Mouse (Mus musculus) spleen, adult 12 weeks (tissue): ENCODE data around the gene Stx6.

Experiments
- DNase-seq: peaks from one replicate; pipeline ENCODE4 v3.0.0; 2022; ENCODE audit warnings: low spot score

The Stx6 gene

GRCm38 (mm10) chr1:155158141-155158969 lies at the start of gene Stx6:
Gene Stx6 (plus strand): TSS chr1:155158715.
- peak; percentile 97 for DNase-seq

- DNase-seq, result no peak
These were observed 48.8 kb upstream of the Stx6 start for GRCm38 (mm10) chr1:155109387-155110350.

GRCm38 (mm10) chr1:155111491-155111890 lies 47.0 kb upstream of the Stx6 start:
- DNase-seq, result no peak

- no peak for DNase-seq
These were observed 46.4 kb upstream of the Stx6 start for GRCm38 (mm10) chr1:155112118-155112517.

- DNase-seq, result no peak
These were observed 45.6 kb upstream of the Stx6 start for GRCm38 (mm10) chr1:155112875-155113274.

- DNase-seq, result no peak
These were observed 44.6 kb upstream of the Stx6 start for GRCm38 (mm10) chr1:155113946-155114345.

- DNase-seq, result no peak
These were observed 38.8 kb upstream of the Stx6 start for GRCm38 (mm10) chr1:155119719-155120118.

GRCm38 (mm10) chr1:155121977-155122939 lies 36.3 kb upstream of the Stx6 start:
- DNase-seq, result no peak

- DNase-seq, result no peak
These were observed 34.1 kb upstream of the Stx6 start for GRCm38 (mm10) chr1:155124397-155124796.

- no peak for DNase-seq
These were observed 31.8 kb upstream of the Stx6 start for GRCm38 (mm10) chr1:155126716-155127115.

GRCm38 (mm10) chr1:155127429-155127934 lies 31.0 kb upstream of the Stx6 start:
- DNase-seq, result no peak

GRCm38 (mm10) chr1:155134866-155135265 lies 23.6 kb upstream of the Stx6 start:
- no peak for DNase-seq

- DNase-seq, result no peak
These were observed 19.7 kb upstream of the Stx6 start for GRCm38 (mm10) chr1:155138795-155139194.

- DNase-seq, result peak; percentile 53
These were observed 18.4 kb upstream of the Stx6 start for GRCm38 (mm10) chr1:155140076-155140475.

GRCm38 (mm10) chr1:155145620-155146019 lies 12.9 kb upstream of the Stx6 start:
- DNase-seq, result no peak

- peak; percentile 16 for DNase-seq
These were observed 11.9 kb upstream of the Stx6 start, which contains the start of gene Mr1 for GRCm38 (mm10) chr1:155146572-155146980. Gene Mr1 (minus strand): TSS chr1:155146814.

- no peak for DNase-seq
These were observed 11.3 kb upstream of the Stx6 start for GRCm38 (mm10) chr1:155147228-155147627.

GRCm38 (mm10) chr1:155149403-155149802 lies 9.1 kb upstream of the Stx6 start:
- no peak for DNase-seq

- no peak for DNase-seq
These were observed 7.7 kb upstream of the Stx6 start for GRCm38 (mm10) chr1:155150821-155151220.

- DNase-seq, result no peak
These were observed 4.6 kb upstream of the Stx6 start for GRCm38 (mm10) chr1:155153906-155154305.

- no peak for DNase-seq
These were observed 512 bp downstream of the Stx6 start for GRCm38 (mm10) chr1:155158970-155159484.
